28 mouse cellular contexts compared by ENCODE assay signal in the genomic region with DNA sequence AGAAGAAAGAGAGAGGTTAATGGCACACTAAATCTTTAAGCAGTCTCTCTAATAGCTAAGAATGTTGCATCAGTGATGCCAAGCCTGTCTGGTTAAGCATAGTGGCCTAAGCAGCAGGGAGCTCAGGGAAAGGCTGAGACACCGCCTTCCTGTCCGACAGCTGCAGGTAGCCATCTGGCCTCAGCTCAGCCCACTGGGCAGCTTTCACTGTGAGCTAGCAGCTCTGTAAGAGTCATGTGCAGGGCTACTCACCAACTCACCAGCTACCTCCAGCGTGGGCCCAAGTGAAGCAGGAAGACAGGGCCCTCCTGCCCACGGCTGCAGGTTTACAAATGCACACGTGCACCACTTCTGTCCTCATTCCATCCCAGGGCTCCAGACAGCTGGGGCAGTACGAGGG. TPM values are rescaled to one million over a fixed set of nuclear protein-coding genes. Genes with fewer than 3 reads are reported as not detected.
DNase-seq lines count a peak whose midpoint lies in the region; ATAC-seq and TF ChIP-seq lines count a peak whose summit lies in the region.
"Had no signal": no experiment of that assay in that cellular context is flagged by ENCODE, and none has a peak within 500 bp of the region (broad histone marks: within the 10 kb centered on the region; RNA-seq: fewer than 3 reads in every experiment).

No protein-coding gene starts in this region.

- no peak for TF ChIP-seq POLR2A in myocyte (IDR thresholded peaks at IDR 0.05; ENCODE audit: insufficient read length, low read depth)

- H3K27me3 ChIP-seq in myocyte (ENCODE audit: control insufficient read depth, insufficient read depth, insufficient read length), result no peaks in the 10 kb centered on the region
- H3K27me3 ChIP-seq: CH12.LX; embryonic facial prominence, embryonic 13.5 days; embryonic facial prominence, embryonic 15.5 days; forebrain, embryonic 12.5 days had no signal

- H3K79me2 ChIP-seq in myocyte (ENCODE audit: control insufficient read depth, insufficient read depth), result no peaks in the 10 kb centered on the region

- no peak for DNase-seq in frontal cortex, postnatal 10 days (ENCODE audit: low spot score in 2 of 2)
- DNase-seq in left cerebral cortex, adult 18-20 months (ENCODE audit: low spot score in 2 of 2), result peak; percentile 48 to 55
- no peak for DNase-seq in left cerebral cortex, postnatal 4 days
- DNase-seq in right cerebral cortex, adult 2 months (ENCODE audit: low spot score in 2 of 2), result peak; percentile 43 to 47
- no peak for DNase-seq in right cerebral cortex, postnatal 25 days
- DNase-seq: adrenal gland, adult 2 months; adrenal gland, postnatal 10 days; adrenal gland, postnatal 25 days; B cell, adult 2 months; cerebellum, adult 11 months; cerebellum, adult 18-20 months; cerebellum, adult 8-10 months; cerebellum, adult 9-11 months; cerebellum, postnatal 14 days; cerebellum, postnatal 36 days; embryo, embryonic 11 days had no signal

- peak; percentile 56; the same call in 1 of the 2 replicates for ATAC-seq in frontal cortex, adult (ENCODE audit: low TSS enrichment)
- no peak for ATAC-seq in cerebellum, adult (ENCODE audit: insufficient number of reproducible peaks, low FRiP score, low TSS enrichment)
- ATAC-seq: CD4-positive, CD25-positive, alpha-beta regulatory T cell, adult 4 months; forebrain, embryonic 14.5 days; forebrain, embryonic 16.5 days had no signal

- H3K36me3 ChIP-seq in myocyte (ENCODE audit: control insufficient read depth, insufficient read depth), result peaks cover 18% of the 10 kb centered on the region

- H3K4me2 ChIP-seq in myocyte (ENCODE audit: low read depth), result no peak overlapping the region
- H3K4me2 ChIP-seq: embryonic facial prominence, embryonic 13.5 days; embryonic facial prominence, embryonic 15.5 days; forebrain, embryonic 12.5 days had no signal

- no peak overlapping the region for H3ac ChIP-seq in myocyte (ENCODE audit: control insufficient read depth, insufficient read length)

- H3K4me3 ChIP-seq in myocyte, result no peak overlapping the region
- H3K4me3 ChIP-seq: embryonic facial prominence, embryonic 13.5 days; embryonic facial prominence, embryonic 15.5 days; erythroblast, embryonic 14.5 days; forebrain, embryonic 10.5 days; forebrain, embryonic 12.5 days had no signal

- intact Hi-C loops in left cerebral cortex, postnatal 4 days (cut with DNase I), result no loop called here

TF ChIP-seq in myocyte, 11 proteins besides CTCF, POLR2A, EP300 and RAD21:
- peak in 1 of 3 experiments; percentile 15 for TF ChIP-seq MYOD1 (IDR thresholded peaks at IDR 0.05; ENCODE audit: control insufficient read depth in 1 of 3, insufficient read length in 2 of 3, low read depth in 2 of 3)
- peak in 2 of 3 experiments; percentile 29 to 53 for TF ChIP-seq MYOG (IDR thresholded peaks at IDR 0.05; ENCODE audit: control insufficient read depth in 1 of 3, insufficient read depth in 1 of 3, insufficient read length in 2 of 3, low read depth in 2 of 3)
- TF ChIP-seq SRF (IDR thresholded peaks at IDR 0.05; ENCODE audit: control insufficient read depth, insufficient read length, low read depth), result no peak

RNA-seq across cellular contexts. Expression of gene Mmp17, which starts 30.3 kb away (rescaled TPM):
- 100 to 1,000 TPM in 1 of 2 experiments, 10 to 100 TPM in 1; 98.9 to 104 TPM for total RNA-seq in left cerebral cortex, adult 18-20 months (2021)
- total RNA-seq in left cerebral cortex, postnatal 4 days (2021), result 10 to 100 TPM; 39.5 to 47.2 TPM
- 0.35 TPM for polyA plus RNA-seq in myocyte (2012; fragmentation: generic; extraction: Trizol)

RNA-seq across cellular contexts. Expression of gene Sfswap, which starts 52.6 kb away (rescaled TPM):
- total RNA-seq in left cerebral cortex, adult 18-20 months (2021), result 100 to 1,000 TPM in 1 of 2 experiments, 10 to 100 TPM in 1; 86.2 to 104 TPM
- total RNA-seq in left cerebral cortex, postnatal 4 days (2021), result 100 to 1,000 TPM; 196 to 209 TPM
- polyA plus RNA-seq in myocyte (2012; fragmentation: generic; extraction: Trizol), result 27.8 TPM

Comparison
In these comparisons a context has a peak if more than half of its experiments do, and no peak if none do; other contexts are left out.
1. DNase-seq: peak in left cerebral cortex, adult 18-20 months (2 of 2) and right cerebral cortex, adult 2 months (2 of 2); none in frontal cortex, postnatal 10 days (0 of 2), left cerebral cortex, postnatal 4 days (single experiment) and right cerebral cortex, postnatal 25 days (single experiment).